10 mouse cellular contexts compared by ENCODE assay signal in genomic region chr13:39877361-39878141, GRCm38 (mm10).
DNase-seq lines count a peak whose midpoint lies in the region; ATAC-seq and TF ChIP-seq lines count a peak whose summit lies in the region.
"Had no signal": no experiment of that assay in that cellular context is flagged by ENCODE, and none has a peak within 500 bp of the region (broad histone marks: within the 10 kb centered on the region; RNA-seq: fewer than 3 reads in every experiment).

No protein-coding gene starts in this region.

- H3K36me3 ChIP-seq in embryonic facial prominence, embryonic 13.5 days: no peaks in the 10 kb centered on the region
- no peaks in the 10 kb centered on the region for H3K36me3 ChIP-seq in hindbrain, embryonic 13.5 days
- H3K36me3 ChIP-seq in liver, postnatal 0 days (replicated peaks; ENCODE audit: insufficient read depth, low read length): no peaks in the 10 kb centered on the region

- H3K27ac ChIP-seq in embryonic facial prominence, embryonic 13.5 days: no peak overlapping the region
- peak overlapping the region; percentile 30; the same call in 1 of the 2 replicates for H3K27ac ChIP-seq in hindbrain, embryonic 13.5 days
- H3K27ac ChIP-seq in liver, postnatal 0 days (ENCODE audit: low read depth): no peak overlapping the region

- peak overlapping the region; percentile 22; the same call in 1 of the 2 replicates for H3K4me3 ChIP-seq in embryonic facial prominence, embryonic 13.5 days
- peak overlapping the region; percentile 16 for H3K4me3 ChIP-seq in hindbrain, embryonic 13.5 days
- H3K4me3 ChIP-seq in liver, postnatal 0 days (ENCODE audit: low read depth, low read length): no peak overlapping the region

- 17% methylated on average over 16 of the region's 16 CpGs for WGBS in embryonic facial prominence, embryonic 13.5 days
- WGBS in hindbrain, embryonic 13.5 days: 10% methylated on average over 16 of the region's 16 CpGs
- WGBS in liver, postnatal 0 days (ENCODE audit: insufficient replicate concordance): 77% methylated on average over 16 of the region's 16 CpGs

- H3K27me3 ChIP-seq in embryonic facial prominence, embryonic 13.5 days: peaks cover 9% of the 10 kb centered on the region
- H3K27me3 ChIP-seq in hindbrain, embryonic 13.5 days: peaks cover 60% of the 10 kb centered on the region
- no peaks in the 10 kb centered on the region for H3K27me3 ChIP-seq in liver, postnatal 0 days (ENCODE audit: insufficient read depth, low read length)

- TF ChIP-seq CTCF in liver, postnatal 0 days (IDR thresholded peaks at IDR 0.05; ENCODE audit: low read depth): no peak

- no peak for ATAC-seq in embryonic facial prominence, embryonic 13.5 days (ENCODE audit: insufficient number of reproducible peaks, insufficient read depth, low FRiP score, low TSS enrichment, low read depth)
- ATAC-seq in hindbrain, embryonic 13.5 days (ENCODE audit: low FRiP score): peak; percentile 85
- ATAC-seq in liver, postnatal 0 days: no peak
- ATAC-seq: activated CD4-positive, CD25-positive, alpha-beta regulatory T cell, adult 4 months had no signal

- H3K9ac ChIP-seq in embryonic facial prominence, embryonic 13.5 days: 0 out of 2 replicates have a peak overlapping the region, but pooled peaks have one; percentile 28
- peak overlapping the region; percentile 52; the same call in 1 of the 2 replicates for H3K9ac ChIP-seq in hindbrain, embryonic 13.5 days
- H3K9ac ChIP-seq in liver, postnatal 0 days (replicated peaks): no peak overlapping the region

- H3K9me3 ChIP-seq in embryonic facial prominence, embryonic 13.5 days: no peaks in the 10 kb centered on the region
- H3K9me3 ChIP-seq in hindbrain, embryonic 13.5 days: no peaks in the 10 kb centered on the region
- no peaks in the 10 kb centered on the region for H3K9me3 ChIP-seq in liver, postnatal 0 days (ENCODE audit: low read length)

- DNase-seq in embryo, embryonic 10 days (ENCODE audit: low spot score): peak; percentile 89
- DNase-seq in neural tube, embryonic 10.5 days (ENCODE audit: extremely low spot score, low spot score): peak; percentile 56
- no peak for DNase-seq in right cerebral cortex, postnatal 36 days (ENCODE audit: low spot score in 2 of 2)
- no peak for DNase-seq in urinary bladder, postnatal 14 days (ENCODE audit: low spot score)
- DNase-seq in heart, postnatal 14 days: no peak
- DNase-seq in liver, postnatal 0 days: no peak
- DNase-seq: lung, adult 2 months had no signal

- peak overlapping the region; percentile 50 for H3K4me2 ChIP-seq in embryonic facial prominence, embryonic 13.5 days
- peak overlapping the region; percentile 47 for H3K4me2 ChIP-seq in hindbrain, embryonic 13.5 days
- H3K4me2 ChIP-seq in liver, postnatal 0 days (ENCODE audit: low read depth, low read length): no peak overlapping the region

- TF ChIP-seq EP300 in liver, postnatal 0 days (IDR thresholded peaks at IDR 0.05; ENCODE audit: low read depth): no peak

- peaks cover 7% of the 10 kb centered on the region for H3K4me1 ChIP-seq in embryonic facial prominence, embryonic 13.5 days
- peaks cover 8% of the 10 kb centered on the region for H3K4me1 ChIP-seq in hindbrain, embryonic 13.5 days (replicated peaks)
- no peaks in the 10 kb centered on the region for H3K4me1 ChIP-seq in liver, postnatal 0 days (ENCODE audit: insufficient read depth)

- intact Hi-C loops in heart, postnatal 14 days (cut with DNase I): no loop called here

Comparison
In these comparisons a context has a peak if more than half of its experiments do, and no peak if none do; other contexts are left out.
1. DNase-seq: peak in embryo, embryonic 10 days (single experiment) and neural tube, embryonic 10.5 days (single experiment); none in right cerebral cortex, postnatal 36 days (0 of 2), urinary bladder, postnatal 14 days (single experiment), heart, postnatal 14 days (0 of 2) and liver, postnatal 0 days (single experiment).